Mouse (Mus musculus): ENCODE data around the gene Ciao2a. TPM values are rescaled to one million over a fixed set of nuclear protein-coding genes. Genes with fewer than 3 reads are reported as not detected.

Ciao2a gene
- polyA plus RNA-seq, 1 experiment: 146 TPM

DNA sequence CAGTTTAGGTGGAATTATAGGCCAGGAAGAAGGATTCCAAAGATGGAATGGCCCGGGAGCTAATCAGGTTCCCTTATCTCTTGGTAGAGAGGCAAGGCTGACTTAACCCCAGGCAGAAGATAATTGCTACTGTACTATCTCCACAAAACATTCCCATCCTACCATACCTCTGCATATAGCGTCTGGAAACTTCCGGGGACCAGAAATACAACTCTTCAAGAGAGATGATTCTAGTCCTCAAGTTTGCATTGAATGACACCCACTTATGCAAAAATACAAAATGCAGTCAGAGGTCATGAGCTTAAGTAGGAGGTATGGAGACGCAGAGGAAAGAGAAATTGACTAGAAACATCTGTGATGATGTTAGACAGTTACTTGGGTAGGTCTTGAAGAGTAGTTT, 1.5 kb downstream of the Ciao2a start:
- Histone ChIP-seq H3K4me3 (ENCODE audit: insufficient read depth, low read depth, low read length) (no peak overlapping the region; the same call in 1 of the 2 replicates), H3K27ac (replicated peaks; ENCODE audit: low read depth, low read length) (no peak overlapping the region), H3K4me1 (ENCODE audit: control insufficient read depth, insufficient read depth, insufficient read length, low read length) (peaks cover 14% of the 10 kb centered on the region; the same call in 1 of the 2 replicates)

DNA sequence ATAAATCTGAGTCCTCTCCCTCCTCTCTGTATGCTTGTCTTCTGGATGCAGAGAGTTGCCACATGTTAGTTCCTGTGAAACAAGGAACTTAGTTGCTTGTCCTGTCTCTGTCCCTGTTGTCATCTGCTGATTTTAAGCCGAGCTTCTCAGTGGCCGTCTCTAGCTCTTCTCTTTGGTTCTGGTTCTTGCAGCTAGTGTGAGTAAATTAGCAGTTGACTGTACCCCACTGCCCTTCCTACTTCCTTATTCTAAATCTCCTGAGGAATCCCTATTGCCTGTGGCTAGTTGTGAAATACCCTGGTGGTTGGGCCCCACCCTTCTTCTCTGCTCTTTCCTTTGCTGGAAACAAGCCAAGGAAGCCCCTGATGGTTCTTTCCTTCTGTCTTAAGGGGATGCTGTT, 5.1 kb downstream of the Ciao2a start:
- no peak overlapping the region for H3K27ac ChIP-seq (replicated peaks; ENCODE audit: low read depth, low read length)
- H3K4me3 ChIP-seq (ENCODE audit: insufficient read depth, low read depth, low read length): no peak overlapping the region
- H3K4me1 ChIP-seq (ENCODE audit: control insufficient read depth, insufficient read depth, insufficient read length, low read length): peaks cover 7% of the 10 kb centered on the region; the same call in 1 of the 2 replicates

DNA sequence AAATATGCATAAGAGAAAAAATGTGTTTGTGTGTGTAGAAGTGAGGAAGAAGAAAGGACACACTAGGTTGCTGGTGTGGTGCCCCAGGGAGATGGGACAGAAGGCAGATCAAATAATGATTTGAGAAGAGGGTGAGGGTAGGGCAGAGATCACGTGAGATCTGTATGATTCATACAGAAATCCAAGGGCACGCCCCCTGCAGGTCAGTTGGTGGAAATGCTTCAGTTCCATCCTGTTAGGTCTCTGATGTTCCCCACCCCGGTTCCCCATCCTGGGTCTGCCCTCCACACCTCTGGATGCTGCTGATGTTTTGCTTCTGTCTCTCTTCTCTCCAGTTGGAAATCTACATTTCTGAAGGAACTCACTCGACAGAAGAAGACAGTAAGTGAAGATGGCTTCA, 9.6 kb downstream of the Ciao2a start:
- no peaks in the 10 kb centered on the region for H3K4me1 ChIP-seq (ENCODE audit: control insufficient read depth, insufficient read depth, insufficient read length, low read length)
- no peak overlapping the region for H3K27ac ChIP-seq (replicated peaks; ENCODE audit: low read depth, low read length)
- H3K4me3 ChIP-seq (ENCODE audit: insufficient read depth, low read depth, low read length): no peak overlapping the region

DNA sequence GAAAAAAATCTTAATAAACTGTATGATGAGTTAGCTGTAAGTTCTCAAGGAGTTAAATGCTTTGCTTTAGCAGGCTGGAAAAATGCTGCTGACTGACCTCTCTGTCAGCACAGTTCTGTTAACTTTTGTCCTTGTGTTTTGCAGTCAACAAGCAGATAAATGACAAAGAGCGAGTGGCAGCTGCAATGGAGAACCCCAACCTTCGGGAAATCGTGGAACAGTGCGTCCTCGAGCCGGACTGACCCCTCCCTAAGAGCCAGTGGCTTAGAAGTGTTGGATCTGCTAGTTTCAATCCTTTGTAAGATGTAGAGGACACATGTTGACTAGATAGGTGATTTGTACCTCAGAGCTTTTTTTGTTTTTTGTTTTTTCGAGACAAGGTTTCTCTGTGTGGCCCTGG, 11.8 kb downstream of the Ciao2a start:
- no peaks in the 10 kb centered on the region for H3K4me1 ChIP-seq (ENCODE audit: control insufficient read depth, insufficient read depth, insufficient read length, low read length)
- no peak overlapping the region for H3K27ac ChIP-seq (replicated peaks; ENCODE audit: low read depth, low read length)
- no peak overlapping the region for H3K4me3 ChIP-seq (ENCODE audit: insufficient read depth, low read depth, low read length)

DNA sequence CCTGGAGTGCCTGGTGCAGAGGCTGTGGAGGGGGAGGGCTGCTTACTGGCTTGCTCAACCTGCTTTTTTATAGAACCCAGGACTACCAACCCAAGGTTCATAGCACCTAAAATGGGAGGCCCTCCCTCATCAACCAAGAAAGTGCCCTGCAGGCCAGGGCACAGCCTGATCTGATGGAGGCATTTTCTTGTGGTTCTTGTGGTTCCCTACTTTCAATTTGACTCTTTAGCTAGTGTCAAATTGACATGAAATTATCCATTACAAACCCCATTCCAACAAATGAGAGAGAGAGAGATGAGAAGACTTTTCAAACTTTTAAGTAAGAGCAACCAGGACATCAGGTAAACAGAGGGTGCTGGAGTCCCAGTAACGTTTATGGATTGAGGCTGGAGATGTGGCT, 15.9 kb downstream of the Ciao2a start:
- no peaks in the 10 kb centered on the region for H3K4me1 ChIP-seq (ENCODE audit: control insufficient read depth, insufficient read depth, insufficient read length, low read length)
- H3K4me3 ChIP-seq (ENCODE audit: insufficient read depth, low read depth, low read length): no peak overlapping the region
- no peak overlapping the region for H3K27ac ChIP-seq (replicated peaks; ENCODE audit: low read depth, low read length)

DNA sequence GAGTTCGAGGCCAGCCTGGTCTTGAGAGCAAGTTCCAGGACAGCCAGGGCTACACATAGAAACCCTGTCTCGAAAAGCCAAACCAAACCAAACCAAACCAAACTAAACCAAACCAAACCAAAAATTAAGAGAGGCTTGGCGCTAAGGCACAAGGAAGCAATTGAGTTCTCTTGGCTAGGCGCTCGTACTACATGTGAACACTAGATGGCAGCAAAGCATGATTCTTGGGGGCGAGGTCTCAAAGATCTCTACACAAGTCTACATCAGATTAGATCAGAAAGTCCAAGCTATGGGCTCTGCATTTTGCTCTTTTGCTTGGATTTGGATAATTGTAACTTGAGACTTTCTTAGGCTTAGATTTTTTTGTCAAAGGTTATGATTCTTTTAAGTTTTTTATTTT, 17.8 kb downstream of the Ciao2a start:
- Histone ChIP-seq H3K4me1 (ENCODE audit: control insufficient read depth, insufficient read depth, insufficient read length, low read length) (no peaks in the 10 kb centered on the region), H3K4me3 (ENCODE audit: insufficient read depth, low read depth, low read length) (no peak overlapping the region), H3K27ac (replicated peaks; ENCODE audit: low read depth, low read length) (no peak overlapping the region)

DNA sequence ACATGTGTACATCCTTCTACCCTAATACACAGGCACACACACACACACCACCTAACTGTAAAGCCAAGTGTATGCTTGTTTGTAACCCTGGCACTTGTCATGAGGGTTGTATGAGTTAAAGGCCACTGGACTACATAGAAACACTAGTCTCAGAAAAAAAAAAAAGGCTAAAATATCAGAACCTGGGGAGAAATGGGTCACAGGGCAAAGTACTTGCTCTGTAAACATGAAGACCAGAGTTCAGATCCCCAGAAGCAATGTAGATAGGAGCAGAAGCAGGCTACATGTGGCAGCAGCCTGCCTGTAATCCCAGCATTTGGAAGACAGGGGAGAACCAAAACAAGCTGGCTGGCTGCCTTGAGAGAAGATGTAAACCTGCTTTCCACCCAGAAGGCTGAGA, 19.7 kb downstream of the Ciao2a start:
- Histone ChIP-seq H3K4me1 (ENCODE audit: control insufficient read depth, insufficient read depth, insufficient read length, low read length) (no peaks in the 10 kb centered on the region), H3K27ac (replicated peaks; ENCODE audit: low read depth, low read length) (no peak overlapping the region), H3K4me3 (ENCODE audit: insufficient read depth, low read depth, low read length) (no peak overlapping the region)

DNA sequence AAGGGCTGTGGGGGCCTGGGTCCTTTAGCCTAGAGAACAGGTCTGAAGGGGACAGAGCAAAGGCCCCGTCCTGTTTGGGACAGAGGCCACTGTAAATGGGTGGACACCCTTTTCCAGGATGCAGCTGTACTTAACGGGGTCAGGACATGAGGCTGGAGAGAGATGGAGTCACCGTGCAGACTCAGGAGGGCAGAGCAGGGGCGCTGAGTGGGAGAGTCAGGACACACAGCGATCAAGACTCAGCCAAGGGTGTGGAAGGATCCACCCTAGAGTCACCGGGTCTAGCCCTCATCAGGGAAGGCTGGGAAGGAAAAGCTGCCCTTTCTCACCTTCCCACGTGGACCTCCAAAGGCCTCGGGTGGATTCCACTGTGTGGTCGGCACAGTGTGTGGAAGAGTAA, 25.6 kb downstream of the Ciao2a start:
- no peak overlapping the region for H3K27ac ChIP-seq (replicated peaks; ENCODE audit: low read depth, low read length)
- no peak overlapping the region for H3K4me3 ChIP-seq (ENCODE audit: insufficient read depth, low read depth, low read length)
- H3K4me1 ChIP-seq (ENCODE audit: control insufficient read depth, insufficient read depth, insufficient read length, low read length): no peaks in the 10 kb centered on the region

DNA sequence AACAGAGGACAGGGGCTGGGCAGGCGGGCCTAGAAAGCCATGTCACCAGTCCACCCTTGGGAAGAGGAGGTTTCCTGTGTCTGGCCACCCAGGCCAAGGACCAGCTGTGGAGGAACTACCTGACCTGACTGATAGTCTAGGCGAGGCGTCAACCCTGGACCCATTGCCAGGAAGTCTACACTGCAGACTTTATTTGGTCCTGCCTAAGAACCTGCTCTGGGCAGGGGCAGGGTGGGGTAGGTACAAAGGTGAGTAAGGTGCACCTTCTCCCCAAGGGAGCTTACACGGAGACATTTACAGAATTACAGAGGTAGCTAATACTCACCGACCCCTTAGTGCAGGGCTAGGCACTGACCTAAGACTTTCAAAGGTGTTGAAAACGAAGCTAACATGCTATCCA, 27.2 kb downstream of the Ciao2a start:
- Histone ChIP-seq H3K4me3 (ENCODE audit: insufficient read depth, low read depth, low read length) (no peak overlapping the region), H3K27ac (replicated peaks; ENCODE audit: low read depth, low read length) (no peak overlapping the region), H3K4me1 (ENCODE audit: control insufficient read depth, insufficient read depth, insufficient read length, low read length) (no peaks in the 10 kb centered on the region)

DNA sequence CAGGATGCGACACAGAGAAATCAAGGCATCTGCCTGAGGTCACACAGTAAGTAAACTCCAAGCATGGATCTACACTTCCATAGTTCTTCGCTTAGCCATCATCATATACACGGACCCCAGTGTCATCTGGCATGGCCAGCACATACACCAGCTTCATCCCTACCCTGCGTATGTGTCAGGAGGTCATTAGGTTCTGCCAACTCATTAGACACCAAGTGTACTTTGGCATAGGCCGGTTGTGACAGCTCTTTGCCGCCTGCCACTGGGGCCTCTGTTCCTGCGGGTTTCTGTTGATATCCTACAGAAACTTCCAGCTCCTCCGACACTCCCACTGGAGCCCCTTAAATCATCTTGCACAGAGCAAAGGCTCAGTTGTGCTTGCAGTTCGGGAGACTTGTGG, 27.6 kb downstream of the Ciao2a start:
- Histone ChIP-seq H3K27ac (replicated peaks; ENCODE audit: low read depth, low read length) (no peak overlapping the region), H3K4me3 (ENCODE audit: insufficient read depth, low read depth, low read length) (no peak overlapping the region), H3K4me1 (ENCODE audit: control insufficient read depth, insufficient read depth, insufficient read length, low read length) (peaks cover under 1% of the 10 kb centered on the region; the same call in 1 of the 2 replicates)

DNA sequence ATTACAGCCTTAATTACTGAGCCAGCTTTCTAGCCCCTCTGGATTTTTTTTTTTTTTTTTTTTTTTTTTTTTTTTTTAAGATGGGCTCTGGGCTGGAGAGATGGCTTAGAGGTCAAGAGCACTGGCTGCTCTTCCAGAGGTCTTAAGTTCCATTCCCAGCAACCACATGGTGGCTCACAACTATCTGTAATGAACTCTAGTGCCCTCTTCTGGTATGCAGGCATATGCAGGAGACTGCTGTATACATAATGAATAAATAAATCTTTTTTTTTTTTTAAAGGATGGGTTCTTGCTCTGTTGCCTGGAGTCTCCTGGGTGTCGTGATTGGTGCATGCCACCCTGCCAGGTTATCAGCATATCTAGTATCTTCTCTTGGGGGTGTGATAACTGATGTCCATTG, 29.1 kb downstream of the Ciao2a start:
- no peak overlapping the region for H3K4me3 ChIP-seq (ENCODE audit: insufficient read depth, low read depth, low read length)
- H3K27ac ChIP-seq (replicated peaks; ENCODE audit: low read depth, low read length): no peak overlapping the region
- peaks cover 4% of the 10 kb centered on the region; the same call in 1 of the 2 replicates for H3K4me1 ChIP-seq (ENCODE audit: control insufficient read depth, insufficient read depth, insufficient read length, low read length)

DNA sequence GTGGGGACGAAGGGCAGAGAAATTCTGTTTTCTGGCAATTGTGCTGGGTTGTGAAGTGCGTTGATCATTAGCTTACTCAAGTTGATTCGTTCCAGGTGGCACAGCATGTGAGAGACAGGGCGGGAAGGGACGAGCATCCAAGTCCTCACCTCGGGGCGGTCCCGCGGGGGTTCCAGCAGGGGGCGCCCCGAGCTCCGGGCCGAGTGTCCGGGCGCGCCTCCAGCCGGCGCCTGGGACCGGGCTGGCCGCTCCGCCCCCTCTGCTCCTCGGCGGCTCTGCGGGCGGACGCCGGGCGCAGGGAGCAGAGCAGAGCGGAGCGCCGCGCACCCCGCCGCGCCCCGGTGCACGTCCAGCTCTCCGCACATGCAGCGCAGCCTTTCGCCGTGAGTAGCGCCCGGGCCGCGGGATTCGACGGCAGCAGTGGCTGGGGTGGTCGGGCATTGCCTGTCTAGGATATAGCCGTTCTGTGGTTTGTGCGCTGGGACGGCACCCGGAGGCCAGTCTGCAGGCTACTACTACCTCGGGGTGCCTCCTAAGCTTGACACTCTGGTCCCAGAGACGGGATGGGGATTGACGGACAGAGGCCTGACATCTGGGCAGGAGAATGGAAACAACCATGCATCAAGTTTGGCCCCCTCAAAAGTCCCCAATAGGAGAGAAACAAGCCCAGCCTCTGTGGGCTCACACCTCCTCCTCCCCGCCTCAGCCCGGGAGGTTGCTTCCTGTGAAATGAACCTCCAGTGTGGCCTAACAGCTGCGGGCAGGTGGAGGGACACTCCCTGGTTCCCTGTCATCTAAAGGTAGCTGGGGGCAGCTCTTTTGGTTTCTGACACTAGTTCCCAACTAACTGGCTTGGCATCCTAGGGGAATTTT, 31.8 kb downstream of the Ciao2a start, which contains the start of gene Dapk2:
TSS of gene Dapk2 (plus strand) at position 266 of the 873 bp plus-strand sequence.
- peak within 1 kb of the TSS; percentile 40 for H3K27ac ChIP-seq (replicated peaks; ENCODE audit: low read depth, low read length)
- peak within 1 kb of the TSS; percentile 74 for H3K4me3 ChIP-seq (ENCODE audit: insufficient read depth, low read depth, low read length)
- peaks cover 4% of the 10 kb centered on the region for H3K4me1 ChIP-seq (ENCODE audit: control insufficient read depth, insufficient read depth, insufficient read length, low read length)

DNA sequence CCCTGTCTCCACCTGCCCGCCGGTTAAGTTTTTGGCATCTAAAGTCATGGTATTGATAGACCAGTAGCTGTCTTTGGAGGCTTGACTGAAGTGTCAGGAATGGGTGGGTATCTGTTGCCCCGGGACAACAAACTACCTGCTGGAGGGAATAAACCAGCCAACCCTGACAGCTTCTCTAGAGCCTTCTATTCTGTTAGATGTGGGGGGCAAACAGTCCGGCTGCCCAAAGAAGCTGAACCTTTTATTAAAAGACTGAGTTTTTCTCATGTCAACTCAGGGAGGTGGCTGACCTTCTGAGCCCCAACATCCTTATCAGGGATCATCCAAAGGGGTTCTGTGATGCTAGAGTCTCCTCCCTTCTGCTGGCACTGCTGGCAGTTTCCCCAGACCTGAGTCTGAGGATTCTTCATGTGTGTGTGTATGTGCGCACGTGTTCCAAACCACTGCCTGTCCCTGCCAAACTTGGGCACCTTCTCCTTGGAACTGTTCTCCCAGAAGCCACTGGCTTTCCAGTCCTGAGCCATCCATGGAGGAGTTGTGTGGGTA, 32.5 kb downstream of the Ciao2a start:
- Histone ChIP-seq H3K4me3 (ENCODE audit: insufficient read depth, low read depth, low read length) (peak overlapping the region; percentile 74), H3K27ac (replicated peaks; ENCODE audit: low read depth, low read length) (peak overlapping the region; percentile 23; the same call in 1 of the 2 replicates), H3K4me1 (ENCODE audit: control insufficient read depth, insufficient read depth, insufficient read length, low read length) (peaks cover 4% of the 10 kb centered on the region)

DNA sequence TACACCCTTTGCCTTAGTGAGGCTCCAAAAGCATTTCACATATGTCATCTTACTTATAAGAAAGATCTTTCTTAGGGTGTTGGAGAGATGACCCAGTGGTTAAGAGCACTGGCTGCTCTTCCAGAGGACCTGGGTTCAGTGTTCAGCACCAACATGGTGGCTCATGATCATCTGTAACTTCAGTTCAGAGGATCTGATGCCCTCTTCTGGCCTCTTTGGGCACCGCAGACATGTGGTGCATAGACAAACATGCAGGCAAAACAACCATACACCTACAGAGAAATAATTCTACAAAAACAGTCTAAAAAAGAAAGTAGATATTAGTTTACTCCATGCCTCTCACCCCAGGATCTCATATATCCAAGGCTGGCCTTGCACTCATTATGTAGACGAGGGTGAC, 33.7 kb downstream of the Ciao2a start:
- Histone ChIP-seq H3K27ac (replicated peaks; ENCODE audit: low read depth, low read length) (no peak overlapping the region), H3K4me1 (ENCODE audit: control insufficient read depth, insufficient read depth, insufficient read length, low read length) (peaks cover 4% of the 10 kb centered on the region), H3K4me3 (ENCODE audit: insufficient read depth, low read depth, low read length) (no peak overlapping the region)

DNA sequence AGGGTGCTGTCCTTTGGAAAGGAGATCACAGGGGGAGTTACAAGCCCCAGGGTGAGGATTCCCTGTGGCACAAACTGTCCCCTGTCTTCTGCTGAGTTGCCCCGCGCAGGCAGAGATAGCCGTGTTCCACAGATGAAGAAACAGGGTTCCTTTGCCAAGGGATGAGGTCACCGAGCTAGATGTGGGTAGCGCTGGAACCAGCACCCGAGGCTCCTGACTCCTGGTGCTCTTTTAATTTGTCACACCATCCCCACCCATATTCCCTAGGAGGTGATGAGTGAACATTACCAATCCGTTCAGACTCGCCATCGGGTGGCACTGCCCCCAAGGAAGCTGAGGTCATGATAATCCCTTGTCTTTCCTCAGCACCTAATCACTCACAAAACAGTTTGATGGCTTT, 36.6 kb downstream of the Ciao2a start:
- no peak overlapping the region for H3K27ac ChIP-seq (replicated peaks; ENCODE audit: low read depth, low read length)
- no peak overlapping the region for H3K4me3 ChIP-seq (ENCODE audit: insufficient read depth, low read depth, low read length)

DNA sequence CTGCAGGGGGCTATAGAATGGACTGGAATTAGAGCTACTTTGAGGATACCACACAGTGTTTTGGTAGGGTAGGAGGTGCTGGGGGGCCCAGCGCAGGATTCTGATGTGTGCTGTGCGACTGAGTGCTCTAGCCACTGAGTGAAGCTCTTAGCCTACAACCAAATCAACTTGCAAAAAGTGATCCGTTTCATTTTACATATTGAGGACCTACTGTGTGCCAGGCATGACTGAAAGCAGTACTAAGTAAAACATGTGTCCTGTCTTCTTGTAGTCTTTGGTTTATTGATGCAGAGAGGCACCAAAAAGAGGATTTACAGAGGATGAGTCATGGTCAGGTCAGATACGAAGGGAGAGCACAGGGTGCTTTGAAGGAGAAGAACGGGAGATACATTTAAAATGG, 40.8 kb downstream of the Ciao2a start:
- no peak overlapping the region for H3K4me3 ChIP-seq (ENCODE audit: insufficient read depth, low read depth, low read length)
- no peak overlapping the region for H3K27ac ChIP-seq (replicated peaks; ENCODE audit: low read depth, low read length)
- H3K4me1 ChIP-seq (ENCODE audit: control insufficient read depth, insufficient read depth, insufficient read length, low read length): peaks cover 3% of the 10 kb centered on the region; the same call in 1 of the 2 replicates

More for the DNA sequence above, 36.6 kb downstream of the Ciao2a start:
- peaks cover 7% of the 10 kb centered on the region for H3K4me1 ChIP-seq (ENCODE audit: control insufficient read depth, insufficient read depth, insufficient read length, low read length)
